Mouse (Mus musculus) bone marrow, adult 2 months (tissue): ENCODE results near the gene Tmem51.

Experiments used
- CTCF ChIP-seq: fragments of 200-500 bp; IDR thresholded peaks from 2 replicates; pipeline ENCODE4 v1.5.1; 2011; ENCODE audit warnings: low read length, control low read depth; ENCODE audit not compliant: control insufficient read depth, insufficient read depth
- POLR2A ChIP-seq: fragments of 200-500 bp; IDR thresholded peaks from 2 replicates; pipeline ENCODE4 v1.6.1; 2011; ENCODE audit warnings: low read depth, mild to moderate bottlenecking, control low read depth, low read length, borderline replicate concordance; ENCODE audit not compliant: control insufficient read depth

GRCm38 (mm10) chr4:142068899-142069812 lies 14.9 kb downstream of the Tmem51 start:
- TF ChIP-seq CTCF (no peak), POLR2A (no peak)
